Mouse (Mus musculus) kidney, adult 2 months (tissue): Measurements from ENCODE around the gene Ints6l.

Source experiments
- CTCF ChIP-seq: fragments of 200-500 bp; conservative IDR thresholded peaks from 2 replicates; pipeline ENCODE4 v1.5.1; 2011; ENCODE audit warnings: low read depth, mild to moderate bottlenecking, control low read depth, low read length, moderate library complexity, mixed read lengths; ENCODE audit not compliant: insufficient read depth, insufficient read length
- POLR2A ChIP-seq: fragments of 200-500 bp; IDR thresholded peaks from one replicate; pipeline ENCODE4 v1.6.1; 2011; ENCODE audit warnings: low read depth, low read length, control low read depth

DNA sequence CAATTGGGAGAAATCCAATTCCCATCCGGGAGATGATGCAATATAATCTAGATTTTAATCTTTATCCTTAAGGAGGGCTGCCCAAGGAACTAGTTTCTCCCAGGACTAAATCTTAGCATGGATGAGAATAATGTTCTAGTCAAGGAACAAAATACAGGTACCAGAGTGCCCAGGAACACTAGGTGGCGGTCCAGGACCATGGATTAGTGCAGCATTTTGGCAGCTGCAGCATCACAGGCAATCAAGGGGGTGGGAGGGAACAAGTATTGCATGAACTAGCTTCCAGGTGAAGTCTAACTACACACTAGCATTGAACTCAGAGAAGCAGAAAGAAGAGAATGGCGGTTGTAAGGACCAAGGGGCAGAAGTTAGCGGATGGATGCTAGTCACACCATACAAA lies 82.5 kb downstream of the Ints6l start:
- no peak for TF ChIP-seq POLR2A
- peak; percentile 61 for TF ChIP-seq CTCF
